8 mouse cellular contexts compared by ENCODE assay signal in genomic region chrX:169685731-169686130, GRCm38 (mm10). TPM values are rescaled to one million over a fixed set of nuclear protein-coding genes. Genes with fewer than 3 reads are reported as not detected.
A peak's percentile ranks its signal among the peaks of the same experiment; 100 is the strongest.
DNase-seq lines count a peak whose midpoint lies in the region; ATAC-seq and TF ChIP-seq lines count a peak whose summit lies in the region.

No protein-coding gene starts in this region.

- no peak overlapping the region for H3ac ChIP-seq in myocyte (ENCODE audit: control insufficient read depth, insufficient read length)

- no peak overlapping the region for H3K27ac ChIP-seq in layer of hippocampus, adult 2 months
- H3K27ac ChIP-seq in forebrain, embryonic 13.5 days = no peak overlapping the region
- H3K27ac ChIP-seq in limb, embryonic 11.5 days (replicated peaks; ENCODE audit: low read depth, low read length) = no peak overlapping the region

- no peaks in the 10 kb centered on the region for H3K9me3 ChIP-seq in forebrain, embryonic 13.5 days (replicated peaks)
- H3K9me3 ChIP-seq in limb, embryonic 11.5 days (ENCODE audit: control insufficient read depth, low read length) = no peaks in the 10 kb centered on the region

- no peak for DNase-seq in layer of hippocampus, adult 2 months (ENCODE audit: low spot score in 2 of 2)
- DNase-seq in layer of hippocampus, adult 11-12 months (ENCODE audit: low spot score) = no peak
- DNase-seq in limb, embryonic 11.5 days (ENCODE audit: low spot score) = no peak
- no peak for DNase-seq in urinary bladder, postnatal 36 days (ENCODE audit: low spot score in 2 of 2)
- DNase-seq in thymus, postnatal 14 days = no peak

- ATAC-seq in forebrain, embryonic 13.5 days = no peak
- no peak for ATAC-seq in limb, embryonic 11.5 days (ENCODE audit: insufficient number of reproducible peaks, low FRiP score, low TSS enrichment, low read depth)
- no peak for ATAC-seq in cerebellum, adult (ENCODE audit: insufficient number of reproducible peaks, low FRiP score, low TSS enrichment)

- WGBS in forebrain, embryonic 13.5 days = 37% methylated on average over 8 of the region's 8 CpGs
- WGBS in limb, embryonic 11.5 days = 43% methylated on average over 8 of the region's 8 CpGs

- H3K79me2 ChIP-seq in myocyte (ENCODE audit: control insufficient read depth, insufficient read depth) = no peaks in the 10 kb centered on the region

- no peak for TF ChIP-seq CTCF in layer of hippocampus, adult 2 months (conservative IDR thresholded peaks at IDR 0.05)

- peak overlapping the region; percentile 52 for H3K4me2 ChIP-seq in forebrain, embryonic 13.5 days
- H3K4me2 ChIP-seq in limb, embryonic 11.5 days (ENCODE audit: low read depth, severe bottlenecking) = peak overlapping the region; percentile 20; the same call in 1 of the 2 replicates
- peak overlapping the region; percentile 46 for H3K4me2 ChIP-seq in myocyte (ENCODE audit: low read depth)

- no peak for TF ChIP-seq POLR2A in myocyte (IDR thresholded peaks at IDR 0.05; ENCODE audit: insufficient read length, low read depth)

- no peaks in the 10 kb centered on the region for H3K4me1 ChIP-seq in forebrain, embryonic 13.5 days
- H3K4me1 ChIP-seq in limb, embryonic 11.5 days (ENCODE audit: control insufficient read depth, insufficient read depth, low read length) = no peaks in the 10 kb centered on the region

- no peak overlapping the region for H3K9ac ChIP-seq in forebrain, embryonic 13.5 days
- H3K9ac ChIP-seq in limb, embryonic 11.5 days (ENCODE audit: low read length) = no peak overlapping the region

- peaks cover 8% of the 10 kb centered on the region; the same call in 1 of the 2 replicates for H3K27me3 ChIP-seq in forebrain, embryonic 13.5 days
- H3K27me3 ChIP-seq in limb, embryonic 11.5 days (ENCODE audit: control insufficient read depth, insufficient read depth, low read length) = 0 out of 2 replicates have a peak, but pooled peaks cover 3% of the 10 kb centered on the region
- H3K27me3 ChIP-seq in myocyte (ENCODE audit: control insufficient read depth, insufficient read depth, insufficient read length) = no peaks in the 10 kb centered on the region

- no peaks in the 10 kb centered on the region for H3K36me3 ChIP-seq in forebrain, embryonic 13.5 days (ENCODE audit: poor library complexity, severe bottlenecking)
- H3K36me3 ChIP-seq in limb, embryonic 11.5 days (ENCODE audit: control insufficient read depth, insufficient read depth, low read length) = no peaks in the 10 kb centered on the region
- H3K36me3 ChIP-seq in myocyte (ENCODE audit: control insufficient read depth, insufficient read depth) = no peaks in the 10 kb centered on the region

- peak overlapping the region; percentile 35 for H3K4me3 ChIP-seq in layer of hippocampus, adult 2 months
- H3K4me3 ChIP-seq in forebrain, embryonic 13.5 days = no peak overlapping the region
- no peak overlapping the region for H3K4me3 ChIP-seq in limb, embryonic 11.5 days (ENCODE audit: low read depth, low read length)
- H3K4me3 ChIP-seq in myocyte = no peak overlapping the region

TF ChIP-seq in myocyte, 11 proteins besides CTCF, POLR2A, EP300 and RAD21:
- TF ChIP-seq TCF3 (IDR thresholded peaks at IDR 0.05; ENCODE audit: insufficient read length, low read depth) (no peak), MYOG (IDR thresholded peaks at IDR 0.05; ENCODE audit: control insufficient read depth in 1 of 3, insufficient read depth in 1 of 3, insufficient read length in 2 of 3, low read depth in 2 of 3) (no peak), SRF (IDR thresholded peaks at IDR 0.05; ENCODE audit: control insufficient read depth, insufficient read length, low read depth) (no peak), REST (IDR thresholded peaks at IDR 0.05; ENCODE audit: insufficient read depth, insufficient read length) (no peak), E2F4 (IDR thresholded peaks at IDR 0.05; ENCODE audit: insufficient read depth) (no peak), CEBPB (IDR thresholded peaks at IDR 0.05; ENCODE audit: insufficient read depth, poor library complexity, severe bottlenecking) (no peak), USF1 (IDR thresholded peaks at IDR 0.05; ENCODE audit: low read depth) (no peak), TCF12 (IDR thresholded peaks at IDR 0.05; ENCODE audit: insufficient read depth, poor library complexity, severe bottlenecking) (no peak), MYOD1 (IDR thresholded peaks at IDR 0.05; ENCODE audit: control insufficient read depth in 1 of 3, insufficient read length in 2 of 3, low read depth in 2 of 3) (no peak)

RNA-seq across cellular contexts. Expression of gene Mid1, which starts 0.7 kb away (rescaled TPM):
- total RNA-seq in layer of hippocampus, adult 2 months (2021) = 10 to 100 TPM in 1 of 2 experiments, 1 to 10 TPM in 1; 8.3 to 18.3 TPM
- polyA plus RNA-seq in forebrain, embryonic 13.5 days (2015; fragmentation: Nextera tagmentation; extraction: Ambion mirVana) = 11.7 and 14.5 TPM in 2 replicates
- 11.5 and 12.2 TPM in 2 replicates for polyA plus RNA-seq in limb, embryonic 11.5 days (2014; fragmentation: Nextera tagmentation; extraction: Ambion mirVana)
- 54.0 TPM for polyA plus RNA-seq in myocyte (2012; fragmentation: generic; extraction: Trizol)
